ENCODE assay signal across 21 mouse cellular contexts in the genomic region with DNA sequence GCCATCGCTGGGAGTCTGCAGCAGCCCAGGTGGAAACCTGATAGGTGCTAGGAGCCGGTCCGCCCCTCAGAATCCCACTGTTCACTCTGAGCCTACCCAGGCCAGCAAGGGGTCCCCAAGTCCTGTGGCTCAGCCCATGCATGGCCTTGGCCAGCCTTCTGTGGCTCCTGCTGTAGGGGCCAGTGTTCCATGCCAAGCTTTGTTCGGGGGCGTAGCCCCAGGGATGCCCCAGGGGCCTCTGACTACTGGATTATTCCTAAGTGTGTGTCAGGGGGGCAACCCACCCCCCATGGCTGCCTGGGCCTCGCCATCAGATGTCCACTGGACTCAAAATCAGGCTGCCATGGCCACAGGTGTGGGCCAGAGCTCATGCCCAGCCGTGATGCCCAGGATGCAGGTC. TPM values are rescaled to one million over a fixed set of nuclear protein-coding genes. Genes with fewer than 3 reads are reported as not detected.
"Had no signal": no experiment of that assay in that cellular context is flagged by ENCODE, and none has a peak within 500 bp of the region (broad histone marks: within the 10 kb centered on the region; RNA-seq: fewer than 3 reads in every experiment).

No protein-coding gene starts in this region.

- ATAC-seq: liver, embryonic 12.5 days had no signal

- H3K9ac ChIP-seq: limb, embryonic 13.5 days; liver, embryonic 12.5 days; liver, embryonic 15.5 days; lung, embryonic 15.5 days; neural tube, embryonic 13.5 days had no signal

- DNase-seq: kidney, adult 8-10 months; kidney, postnatal 14 days; left cerebral cortex, postnatal 4 days; liver; lung, adult 18-20 months; lung, postnatal 10 days; lung, postnatal 36 days; midbrain, embryonic 14.5 days had no signal

- H3K36me3 ChIP-seq: limb, embryonic 13.5 days; liver, embryonic 12.5 days; liver, embryonic 15.5 days; lung, embryonic 15.5 days had no signal

- H3K27me3 ChIP-seq: lung, embryonic 15.5 days had no signal

- H3K27ac ChIP-seq: limb, embryonic 13.5 days; liver, embryonic 12.5 days; liver, embryonic 15.5 days; lung, embryonic 15.5 days; neural tube, embryonic 13.5 days had no signal

- H3K4me1 ChIP-seq: liver, embryonic 15.5 days had no signal

- H3K9me3 ChIP-seq: limb, embryonic 13.5 days; liver, embryonic 12.5 days; liver, embryonic 15.5 days; lung, embryonic 15.5 days; megakaryocyte, embryonic 14.5 days; neural tube, embryonic 13.5 days had no signal

- H3K4me3 ChIP-seq: limb, embryonic 13.5 days; liver, embryonic 12.5 days; liver, embryonic 15.5 days; lung, embryonic 15.5 days; megakaryocyte, embryonic 14.5 days; neural tube, embryonic 13.5 days had no signal

- H3K4me2 ChIP-seq: limb, embryonic 13.5 days; liver, embryonic 12.5 days; liver, embryonic 15.5 days; lung, embryonic 15.5 days; midbrain, embryonic 11.5 days; neural tube, embryonic 13.5 days had no signal

RNA-seq across cellular contexts. Expression of gene Gm3336, which starts 4.4 kb away (rescaled TPM):
- total RNA-seq: layer of hippocampus, adult 18-20 months; layer of hippocampus, postnatal 14 days; left cerebral cortex, adult 8-10 months; left cerebral cortex, postnatal 14 days; left cerebral cortex, postnatal 4 days had no signal
- polyA plus RNA-seq: limb, embryonic 13.5 days; liver, embryonic 12.5 days; lung, embryonic 15.5 days; midbrain, embryonic 11.5 days; midbrain, embryonic 14.5 days; neural tube, embryonic 13.5 days had no signal

RNA-seq across cellular contexts. Expression of gene Iqcn, which starts 10.7 kb away (rescaled TPM):
- polyA plus RNA-seq: limb, embryonic 13.5 days; liver, embryonic 12.5 days; stomach, embryonic 16.5 days; urinary bladder, adult 2 months had no signal
